Mouse (Mus musculus) kidney, adult 2 months (tissue): ENCODE measurements around the gene Plekhm3.

Experiments used
- CTCF ChIP-seq: fragments of 200-500 bp; conservative IDR thresholded peaks from 2 replicates; pipeline ENCODE4 v1.5.1; 2011; ENCODE audit warnings: low read depth, mild to moderate bottlenecking, control low read depth, low read length, moderate library complexity, mixed read lengths; ENCODE audit not compliant: insufficient read depth, insufficient read length
- POLR2A ChIP-seq: fragments of 200-500 bp; IDR thresholded peaks from one replicate; pipeline ENCODE4 v1.6.1; 2011; ENCODE audit warnings: low read depth, low read length, control low read depth

GRCm38 (mm10) chr1:64847565-64847964, 109.1 kb downstream of the Plekhm3 start:
- TF ChIP-seq CTCF (no peak), POLR2A (no peak)
